Mouse (Mus musculus) lung, embryonic 14.5 days (tissue): ENCODE results near the gene Coro2a. TPM values are rescaled to one million over a fixed set of nuclear protein-coding genes. Genes with fewer than 3 reads are reported as not detected.

ENCODE experiments used
- ATAC-seq: fragments of 200-750 bp; cut with Nextera tagmentation; 2 replicates; pipeline ENCODE4 v1.8.0; 2017; ENCODE audit warnings: mild to moderate bottlenecking, moderate TSS enrichment, moderate library complexity; ENCODE audit not compliant: insufficient read depth
- DNase-seq: peaks from one replicate; pipeline ENCODE4 v3.0.0-alpha.2; 2015
- H3K27ac ChIP-seq: fragments of 300-500 bp; sonication (generic); 2 replicates; pipeline ENCODE4 v1.5.1; 2014; ENCODE audit warnings: low read depth, mild to moderate bottlenecking, moderate library complexity
- H3K27me3 ChIP-seq: fragments of 300-500 bp; sonication (generic); 2 replicates; pipeline ENCODE4 v1.6.1; 2014; ENCODE audit warnings: low read length, control low read depth; ENCODE audit not compliant: insufficient read depth
- H3K36me3 ChIP-seq: fragments of 300-500 bp; sonication (generic); 2 replicates; pipeline ENCODE4 v1.6.1; 2014; ENCODE audit warnings: control low read depth; ENCODE audit not compliant: insufficient read depth
- H3K4me1 ChIP-seq: fragments of 300-500 bp; sonication (generic); 2 replicates; pipeline ENCODE4 v1.6.1; 2014; ENCODE audit warnings: antibody characterized with exemption, control low read depth; ENCODE audit not compliant: insufficient read depth
- H3K4me2 ChIP-seq: fragments of 300-500 bp; sonication (generic); 2 replicates; pipeline ENCODE4 v1.6.1; 2014; ENCODE audit warnings: mild to moderate bottlenecking
- H3K4me3 ChIP-seq: fragments of 300-500 bp; sonication (generic); 2 replicates; pipeline ENCODE4 v1.5.1; 2014; ENCODE audit warnings: low read depth, low read length
- H3K9ac ChIP-seq: fragments of 300-500 bp; sonication (generic); 2 replicates; pipeline ENCODE4 v1.6.1; 2014
- H3K9me3 ChIP-seq: fragments of 300-500 bp; sonication (generic); 2 replicates; pipeline ENCODE4 v1.6.1; 2016; ENCODE audit warnings: low read depth, low read length, control low read depth
- CTCF ChIP-seq: IDR thresholded peaks from 2 replicates; pipeline ENCODE4 v1.5.1; 2016; ENCODE audit warnings: antibody characterized with exemption, low read depth
- WGBS: fragments of 180-500 bp; shearing (Covaris S2); extraction: QIAGEN DNeasy Blood & Tissue Kit; methylation state at CpG from one replicate; pipeline ENCODE4 v1.1.7; 2014; 5-methylcytosine and 5-hydroxymethylcytosine counted together
- polyA plus RNA-seq: library from polyadenylated mRNA; unstranded; fragments of >200 nt; fragmentation: Nextera tagmentation; extraction: Ambion mirVana; gene quantifications from 2 replicates; pipeline ENCODE4 v1.2.1, GENCODE M21; 2014

The Coro2a gene
- polyA plus RNA-seq, 1 experiment from 2014 or later = 3.3 TPM

GRCm38 (mm10) chr4:46593472-46593871 is 8.5 kb downstream of the Coro2a start:
- Histone ChIP-seq H3K4me2 (no peak overlapping the region), H3K27me3 (0 out of 2 replicates have a peak, but pooled peaks cover 3% of the 10 kb centered on the region), H3K36me3 (no peaks in the 10 kb centered on the region), H3K4me3 (no peak overlapping the region), H3K9me3 (no peaks in the 10 kb centered on the region), H3K27ac (no peak overlapping the region), H3K4me1 (no peaks in the 10 kb centered on the region), H3K9ac (no peak overlapping the region)
- no peak for TF ChIP-seq CTCF
- no peak for DNase-seq
- 28% methylated on average over 6 of the region's 6 CpGs for WGBS
- no peak for ATAC-seq

DNA sequence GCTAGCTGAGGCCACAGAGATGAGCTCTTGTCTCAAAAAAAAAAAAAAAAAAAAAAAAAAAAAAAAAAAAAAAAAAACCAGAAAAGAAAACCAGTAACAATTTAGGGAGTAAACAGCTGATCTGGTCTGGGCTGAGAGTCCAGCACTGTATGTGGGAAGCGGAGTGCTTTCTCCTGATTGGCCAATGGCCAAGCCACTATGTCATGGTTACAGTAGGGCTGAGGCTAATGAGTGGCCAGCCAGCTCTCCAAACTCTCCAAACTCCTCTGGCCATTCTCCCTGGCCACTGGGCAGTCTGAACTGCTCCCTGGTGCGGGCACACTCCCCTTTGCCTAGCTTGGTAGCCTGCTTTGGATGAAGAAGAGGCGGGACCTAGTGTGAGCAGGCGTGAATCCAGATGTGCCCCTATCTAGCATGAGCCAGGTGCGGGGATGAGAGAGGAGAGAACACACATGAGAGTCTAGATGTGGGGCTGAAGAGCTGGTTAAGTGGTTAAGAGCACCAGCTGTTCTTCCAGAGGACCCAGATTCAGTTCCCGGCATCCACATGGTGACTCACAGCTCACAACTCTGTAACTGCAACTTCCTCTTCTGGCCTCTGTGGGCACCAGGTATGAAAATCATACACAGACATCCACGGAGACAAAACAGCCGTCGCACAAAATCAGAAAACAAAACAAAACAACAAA is 10.0 kb downstream of the Coro2a start:
- no peak overlapping the region for H3K27ac ChIP-seq

GRCm38 (mm10) chr4:46590810-46591209 is 11.2 kb downstream of the Coro2a start:
- 46% methylated on average over 4 of the region's 4 CpGs for WGBS
- Histone ChIP-seq H3K4me2 (no peak overlapping the region), H3K9me3 (no peaks in the 10 kb centered on the region), H3K4me3 (no peak overlapping the region), H3K36me3 (no peaks in the 10 kb centered on the region), H3K9ac (no peak overlapping the region), H3K27ac (no peak overlapping the region), H3K27me3 (no peaks in the 10 kb centered on the region), H3K4me1 (no peaks in the 10 kb centered on the region)
- DNase-seq (no peak), ATAC-seq (no peak)
- TF ChIP-seq CTCF = no peak

More for the DNA sequence above, 10.0 kb downstream of the Coro2a start:
- WGBS = 84% methylated on average over 9 of the region's 9 CpGs
- TF ChIP-seq CTCF = no peak
- Histone ChIP-seq H3K4me3 (no peak overlapping the region), H3K36me3 (no peaks in the 10 kb centered on the region), H3K9ac (no peak overlapping the region), H3K27me3 (no peaks in the 10 kb centered on the region), H3K4me1 (no peaks in the 10 kb centered on the region), H3K4me2 (no peak overlapping the region), H3K9me3 (no peaks in the 10 kb centered on the region)
- no peak for ATAC-seq
- DNase-seq = peak; percentile 22

- 61% methylated on average over 5 of the region's 5 CpGs for WGBS
- H3K27ac ChIP-seq = no peak overlapping the region
- no peak for TF ChIP-seq CTCF
- no peak overlapping the region for H3K4me2 ChIP-seq
- H3K27me3 ChIP-seq = no peaks in the 10 kb centered on the region
- no peak overlapping the region for H3K4me3 ChIP-seq
- no peak for DNase-seq
- ATAC-seq = no peak
- H3K9ac ChIP-seq = no peak overlapping the region
- no peaks in the 10 kb centered on the region for H3K36me3 ChIP-seq
- H3K9me3 ChIP-seq = no peaks in the 10 kb centered on the region
- no peaks in the 10 kb centered on the region for H3K4me1 ChIP-seq
Observed at GRCm38 (mm10) chr4:46589946-46590684, 11.9 kb downstream of the Coro2a start.

GRCm38 (mm10) chr4:46589151-46589550 is 12.9 kb downstream of the Coro2a start:
- H3K4me3 ChIP-seq = no peak overlapping the region
- no peak overlapping the region for H3K27ac ChIP-seq
- no peak for TF ChIP-seq CTCF
- WGBS = 81% methylated on average over 8 of the region's 8 CpGs
- H3K4me1 ChIP-seq = no peaks in the 10 kb centered on the region
- H3K36me3 ChIP-seq = no peaks in the 10 kb centered on the region
- DNase-seq (no peak), ATAC-seq (no peak)
- no peak overlapping the region for H3K9ac ChIP-seq
- H3K27me3 ChIP-seq = no peaks in the 10 kb centered on the region
- H3K4me2 ChIP-seq = no peak overlapping the region
- no peaks in the 10 kb centered on the region for H3K9me3 ChIP-seq

DNA sequence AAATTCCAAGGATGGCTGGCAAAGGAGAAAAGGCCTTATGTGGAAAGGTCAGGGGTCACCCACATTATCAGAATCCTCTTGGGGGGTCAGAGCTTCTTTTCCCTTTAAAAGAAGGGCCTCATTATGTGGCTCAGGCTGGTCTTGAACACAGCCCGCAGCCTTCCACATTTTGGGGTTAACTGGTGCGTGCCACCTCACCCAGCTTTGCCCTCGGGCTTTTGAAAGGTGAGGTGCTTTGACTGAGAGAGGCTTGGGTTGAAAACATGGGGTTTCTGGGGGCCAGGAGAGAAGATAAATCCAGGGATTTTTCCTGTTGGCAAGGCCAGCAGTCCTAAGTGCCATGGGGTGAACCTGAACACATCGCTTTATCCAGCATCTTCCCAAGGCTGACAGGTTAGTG is 15.5 kb downstream of the Coro2a start:
- Histone ChIP-seq H3K4me3 (no peak overlapping the region), H3K27ac (no peak overlapping the region), H3K9me3 (no peaks in the 10 kb centered on the region), H3K9ac (no peak overlapping the region), H3K27me3 (no peaks in the 10 kb centered on the region), H3K4me1 (no peaks in the 10 kb centered on the region), H3K36me3 (no peaks in the 10 kb centered on the region), H3K4me2 (no peak overlapping the region)
- no peak for ATAC-seq
- no peak for TF ChIP-seq CTCF
- 77% methylated on average over 4 of the region's 4 CpGs for WGBS
- no peak for DNase-seq

- no peak for DNase-seq
- 60% methylated on average over 8 of the region's 8 CpGs for WGBS
- Histone ChIP-seq H3K4me1 (no peaks in the 10 kb centered on the region), H3K36me3 (no peaks in the 10 kb centered on the region), H3K4me2 (no peak overlapping the region), H3K9ac (no peak overlapping the region), H3K27ac (no peak overlapping the region), H3K27me3 (no peaks in the 10 kb centered on the region), H3K9me3 (no peaks in the 10 kb centered on the region), H3K4me3 (no peak overlapping the region)
- ATAC-seq = no peak
- no peak for TF ChIP-seq CTCF
Observed at GRCm38 (mm10) chr4:46585811-46586190, 16.2 kb downstream of the Coro2a start.
